Mouse (Mus musculus) liver, embryonic 11.5 days (tissue): Measurements from ENCODE around the gene Gls. TPM values are rescaled to one million over a fixed set of nuclear protein-coding genes. Genes with fewer than 3 reads are reported as not detected.

ENCODE experiments used
- ATAC-seq: fragments of 200-750 bp; cut with Nextera tagmentation; replicated peaks from 2 replicates; pipeline ENCODE4 v1.8.0; 2017; ENCODE audit warnings: moderate number of reproducible peaks, mild to moderate bottlenecking, moderate TSS enrichment, moderate library complexity; ENCODE audit not compliant: low FRiP score
- DNase-seq: peaks from one replicate; pipeline ENCODE4 v3.0.0-alpha.2; 2017; ENCODE audit warnings: low spot score
- H3K27ac ChIP-seq: fragments of 300-500 bp; sonication (generic); 2 replicates; pipeline ENCODE4 v1.5.1; 2014; ENCODE audit warnings: mild to moderate bottlenecking, low read depth, low read length, control low read depth
- H3K27me3 ChIP-seq: fragments of 300-500 bp; sonication (generic); replicated peaks from 2 replicates; pipeline ENCODE4 v1.6.1; 2014; ENCODE audit warnings: low read length, mixed read lengths; ENCODE audit not compliant: control insufficient read depth, insufficient read depth
- H3K36me3 ChIP-seq: fragments of 300-500 bp; sonication (generic); 2 replicates; pipeline ENCODE4 v1.6.1; 2014; ENCODE audit warnings: mild to moderate bottlenecking, low read length, moderate library complexity, mixed read lengths; ENCODE audit not compliant: control insufficient read depth, insufficient read depth
- H3K4me1 ChIP-seq: fragments of 300-500 bp; sonication (generic); replicated peaks from 2 replicates; pipeline ENCODE4 v1.6.1; 2014; ENCODE audit warnings: low read length, mixed read lengths; ENCODE audit not compliant: control insufficient read depth, insufficient read depth
- H3K4me2 ChIP-seq: fragments of 300-500 bp; sonication (generic); 2 replicates; pipeline ENCODE4 v1.6.1; 2014; ENCODE audit warnings: mild to moderate bottlenecking, control low read depth, moderate library complexity
- H3K4me3 ChIP-seq: fragments of 300-500 bp; sonication (generic); 2 replicates; pipeline ENCODE4 v1.5.1; 2014; ENCODE audit warnings: low read depth, low read length, control low read depth
- H3K9ac ChIP-seq: fragments of 300-500 bp; sonication (generic); 2 replicates; pipeline ENCODE4 v1.6.1; 2014; ENCODE audit warnings: low read depth, low read length, control low read depth
- H3K9me3 ChIP-seq: fragments of 300-500 bp; sonication (generic); 2 replicates; pipeline ENCODE4 v1.6.1; 2016; ENCODE audit warnings: low read length, inconsistent platforms, mixed read lengths; ENCODE audit not compliant: control insufficient read depth
- WGBS: fragments of 180-500 bp; shearing (Covaris S2); extraction: QIAGEN DNeasy Blood & Tissue Kit; methylation state at CpG from one replicate; pipeline ENCODE4 v1.1.7; 2014; 5-methylcytosine and 5-hydroxymethylcytosine counted together
- polyA plus RNA-seq: library from polyadenylated mRNA; unstranded; fragments of >200 nt; fragmentation: Nextera tagmentation; extraction: Ambion mirVana; gene quantifications from 2 replicates; pipeline ENCODE4 v1.2.1, GENCODE M21; 2014

The Gls gene
- polyA plus RNA-seq, 1 experiment from 2014 or later: 23.6 TPM

GRCm38 (mm10) chr1:52254411-52254810 is 21.4 kb upstream of the Gls start:
- no peak overlapping the region for H3K4me2 ChIP-seq
- DNase-seq (no peak), ATAC-seq (no peak)
- 60% methylated on average over 2 of the region's 2 CpGs for WGBS
- no peak overlapping the region for H3K9ac ChIP-seq
- H3K27me3 ChIP-seq: no peaks in the 10 kb centered on the region
- H3K4me1 ChIP-seq: no peaks in the 10 kb centered on the region
- no peaks in the 10 kb centered on the region for H3K36me3 ChIP-seq
- no peak overlapping the region for H3K27ac ChIP-seq
- H3K9me3 ChIP-seq: no peaks in the 10 kb centered on the region
- H3K4me3 ChIP-seq: no peak overlapping the region

- Histone ChIP-seq H3K27me3 (no peaks in the 10 kb centered on the region), H3K9me3 (no peaks in the 10 kb centered on the region), H3K4me3 (no peak overlapping the region), H3K4me2 (no peak overlapping the region), H3K27ac (no peak overlapping the region), H3K9ac (no peak overlapping the region), H3K36me3 (no peaks in the 10 kb centered on the region), H3K4me1 (no peaks in the 10 kb centered on the region)
- ATAC-seq (no peak), DNase-seq (no peak)
- 65% methylated on average over 6 of the region's 6 CpGs for WGBS
These were observed 20.4 kb upstream of the Gls start for GRCm38 (mm10) chr1:52253386-52253785.

GRCm38 (mm10) chr1:52252447-52252846 is 19.4 kb upstream of the Gls start:
- 58% methylated on average over 2 of the region's 2 CpGs for WGBS
- no peaks in the 10 kb centered on the region for H3K36me3 ChIP-seq
- H3K4me3 ChIP-seq: no peak overlapping the region
- H3K4me1 ChIP-seq: no peaks in the 10 kb centered on the region
- ATAC-seq: no peak
- no peaks in the 10 kb centered on the region for H3K27me3 ChIP-seq
- no peak overlapping the region for H3K9ac ChIP-seq
- H3K9me3 ChIP-seq: no peaks in the 10 kb centered on the region
- no peak for DNase-seq
- H3K27ac ChIP-seq: no peak overlapping the region
- no peak overlapping the region for H3K4me2 ChIP-seq

- Histone ChIP-seq H3K4me2 (no peak overlapping the region), H3K27ac (no peak overlapping the region)
- 74% methylated on average over 7 of the region's 7 CpGs for WGBS
These were observed 18.2 kb upstream of the Gls start for GRCm38 (mm10) chr1:52251038-52251735.

GRCm38 (mm10) chr1:52248899-52249556 is 16.0 kb upstream of the Gls start:
- no peaks in the 10 kb centered on the region for H3K36me3 ChIP-seq
- no peak overlapping the region for H3K4me3 ChIP-seq
- H3K9ac ChIP-seq: no peak overlapping the region
- no peaks in the 10 kb centered on the region for H3K27me3 ChIP-seq
- no peak for ATAC-seq
- H3K4me2 ChIP-seq: no peak overlapping the region
- WGBS: 73% methylated on average over 3 of the region's 3 CpGs
- DNase-seq: no peak
- H3K4me1 ChIP-seq: no peaks in the 10 kb centered on the region
- no peak overlapping the region for H3K27ac ChIP-seq
- no peaks in the 10 kb centered on the region for H3K9me3 ChIP-seq

More at GRCm38 (mm10) chr1:52251038-52251735, 18.2 kb upstream of the Gls start:
- Histone ChIP-seq H3K9ac (no peak overlapping the region), H3K4me3 (no peak overlapping the region), H3K36me3 (no peaks in the 10 kb centered on the region), H3K4me1 (no peaks in the 10 kb centered on the region), H3K27me3 (no peaks in the 10 kb centered on the region), H3K9me3 (no peaks in the 10 kb centered on the region)
- ATAC-seq (no peak), DNase-seq (no peak)

- Histone ChIP-seq H3K36me3 (no peaks in the 10 kb centered on the region), H3K27ac (no peak overlapping the region), H3K27me3 (no peaks in the 10 kb centered on the region), H3K4me2 (no peak overlapping the region), H3K9me3 (no peaks in the 10 kb centered on the region), H3K9ac (no peak overlapping the region), H3K4me1 (no peaks in the 10 kb centered on the region), H3K4me3 (no peak overlapping the region)
- DNase-seq: no peak
- WGBS: 68% methylated on average over 3 of the region's 3 CpGs
- no peak for ATAC-seq
These were observed 9.2 kb upstream of the Gls start for GRCm38 (mm10) chr1:52242270-52242669.

GRCm38 (mm10) chr1:52232766-52233140 is 279 bp downstream of the Gls start:
- Histone ChIP-seq H3K4me3 (peak overlapping the region; percentile 98), H3K4me1 (peaks cover 3% of the 10 kb centered on the region; the same call in 1 of the 2 replicates), H3K36me3 (no peaks in the 10 kb centered on the region), H3K4me2 (peak overlapping the region; percentile 84), H3K27ac (peak overlapping the region; percentile 94), H3K9ac (peak overlapping the region; percentile 91), H3K27me3 (no peaks in the 10 kb centered on the region; the same call in 1 of the 2 replicates), H3K9me3 (no peaks in the 10 kb centered on the region)
- ATAC-seq: peak; percentile 65
- 0% methylated on average over 48 of the region's 57 CpGs for WGBS
- no peak for DNase-seq

- no peaks in the 10 kb centered on the region for H3K36me3 ChIP-seq
- peak; percentile 86 for DNase-seq
- peak overlapping the region; percentile 84 for H3K4me2 ChIP-seq
- H3K4me3 ChIP-seq: peak overlapping the region; percentile 98
- H3K9me3 ChIP-seq: no peaks in the 10 kb centered on the region
- WGBS: under 1% methylated on average over 59 of the region's 69 CpGs
- peaks cover 3% of the 10 kb centered on the region; the same call in 1 of the 2 replicates for H3K4me1 ChIP-seq
- peak; percentile 48 for ATAC-seq
- peak overlapping the region; percentile 94 for H3K27ac ChIP-seq
- no peaks in the 10 kb centered on the region; the same call in 1 of the 2 replicates for H3K27me3 ChIP-seq
- H3K9ac ChIP-seq: peak overlapping the region; percentile 91
These were observed 880 bp downstream of the Gls start for GRCm38 (mm10) chr1:52231939-52232765.
